Mouse (Mus musculus): Measurements from ENCODE around the gene Dnajc30.

Dnajc30 gene

DNA sequence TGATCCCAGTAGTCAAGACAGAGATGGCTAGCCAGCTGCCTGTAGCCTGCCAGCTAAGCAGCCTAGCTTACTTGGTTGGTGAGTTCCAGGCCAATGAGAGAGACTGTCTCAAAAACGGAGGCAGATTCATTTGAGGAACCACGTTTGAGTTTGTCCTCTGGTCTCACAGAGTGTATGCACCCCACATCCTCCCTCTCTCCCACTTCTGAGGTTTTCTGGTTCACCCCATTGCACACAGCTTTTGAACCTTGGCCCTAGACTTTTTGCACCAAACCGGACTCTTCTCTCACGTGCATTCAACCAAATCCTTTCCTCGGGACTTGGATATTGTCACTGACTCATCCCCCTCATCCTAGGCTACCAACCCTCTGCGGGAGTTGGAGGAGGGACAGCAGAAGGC, 46.0 kb downstream of the Dnajc30 start:
- DNase-seq, result no peak

DNA sequence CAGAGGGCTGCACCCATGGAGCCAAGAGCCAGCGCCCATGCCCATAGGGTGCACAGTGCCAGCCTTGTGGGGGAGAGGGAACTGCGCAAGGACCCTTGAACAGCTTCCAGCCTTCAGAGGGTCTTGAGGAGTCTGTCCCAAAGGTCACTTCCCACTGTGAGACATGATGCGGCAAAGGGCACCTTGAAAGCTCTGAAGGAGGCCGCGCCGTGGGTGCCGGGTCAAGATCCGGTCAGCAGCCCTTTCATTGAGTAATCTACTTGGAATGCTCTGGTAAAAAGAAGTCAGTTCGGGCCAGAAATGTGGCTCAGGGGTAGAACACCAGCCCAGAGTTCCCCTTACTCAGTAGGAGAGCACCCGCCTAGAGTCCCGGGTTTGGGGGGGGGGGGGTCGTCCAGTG, 49.8 kb downstream of the Dnajc30 start:
- DNase-seq, result no peak

DNA sequence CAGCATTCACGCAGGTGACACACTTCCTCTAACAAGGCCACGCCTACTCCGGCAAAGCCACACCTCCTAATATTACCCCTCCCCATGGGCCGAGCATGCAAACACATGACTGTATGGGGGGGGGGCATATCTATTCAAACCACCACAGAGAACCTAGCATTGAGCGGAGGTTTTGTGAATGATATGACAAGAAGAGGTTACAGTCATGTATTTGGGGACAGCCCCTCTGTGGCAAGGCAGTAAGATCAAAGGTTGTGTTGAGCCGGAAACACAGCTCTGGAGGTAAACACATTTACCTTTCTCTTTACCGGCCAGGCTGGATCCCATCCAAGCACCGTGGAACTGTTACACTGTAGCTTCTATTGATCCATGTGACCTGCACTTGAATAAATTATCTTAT, 51.2 kb downstream of the Dnajc30 start:
- DNase-seq, result no peak
